Mouse (Mus musculus): Measurements from ENCODE around the gene Btaf1.

DNA sequence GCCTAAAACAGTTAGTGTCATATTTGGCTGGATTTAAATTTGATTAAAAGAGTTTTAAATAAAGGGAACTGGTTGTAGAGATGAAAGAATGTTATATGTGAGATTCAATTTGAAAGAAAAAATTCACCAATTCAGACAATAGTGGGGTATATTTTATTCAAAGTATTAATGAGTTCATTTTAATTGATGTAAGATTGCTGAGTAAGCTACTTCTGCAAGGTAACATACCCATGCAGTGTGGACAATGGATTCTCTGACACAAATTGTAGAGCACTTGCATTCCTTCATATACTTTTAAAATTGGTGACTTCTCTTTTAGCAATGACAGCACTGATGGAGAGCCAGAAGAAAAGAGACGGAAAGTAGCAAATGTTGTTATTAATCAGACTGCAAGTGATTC lies 35.4 kb downstream of the Btaf1 start:
- no peak for TF ChIP-seq POLR2A (IDR thresholded peaks at IDR 0.05; ENCODE audit: borderline replicate concordance, control insufficient read depth, low read depth, low read length)
- TF ChIP-seq CTCF (IDR thresholded peaks at IDR 0.05; ENCODE audit: control insufficient read depth, insufficient read depth, low read length): no peak
